Mouse (Mus musculus) heart, adult 2 months (tissue): ENCODE data around the gene Rgl1.

Experiments
- CTCF ChIP-seq: fragments of 200-600 bp; IDR thresholded peaks from 2 replicates; pipeline ENCODE4 v1.8.1; 2022; ENCODE audit warnings: antibody characterized with exemption, mild to moderate bottlenecking, moderate library complexity
- EP300 ChIP-seq: fragments of 200-500 bp; IDR thresholded peaks from 2 replicates; pipeline ENCODE4 v1.6.1; 2011; ENCODE audit warnings: low read depth, low read length, control low read depth; ENCODE audit not compliant: insufficient read depth
- POLR2A ChIP-seq: fragments of 200-500 bp; IDR thresholded peaks from 2 replicates; pipeline ENCODE4 v1.6.1; 2011; ENCODE audit warnings: mild to moderate bottlenecking, low read depth, low read length, control low read depth; ENCODE audit not compliant: insufficient read depth

GRCm38 (mm10) chr1:152578944-152579343, 187.2 kb downstream of the Rgl1 start:
- TF ChIP-seq CTCF = no peak
- no peak for TF ChIP-seq POLR2A
- 0 out of 2 replicates have a peak, but pooled peaks have one; percentile 16 for TF ChIP-seq EP300
